Mouse (Mus musculus) left cerebral cortex, adult 9 months (tissue): Measurements from ENCODE around the gene Selenoh.
"Not testable (repeated sequence)": the region's sequence is repeated elsewhere in the genome, so short reads cannot be mapped to it uniquely, and the experiment has no call there.

Source experiments
- DNase-seq, 2 experiments: peaks; one replicate each; pipeline ENCODE4 v3.0.0; 2022; ENCODE audit warnings: low spot score in 2 of 2

Gene Selenoh

GRCm38 (mm10) chr2:84671535-84671934 is 965 bp upstream of the Selenoh start:
- not testable (repeated sequence) for DNase-seq

- DNase-seq, result no peak
These were observed 572 bp downstream of the Selenoh start for GRCm38 (mm10) chr2:84669828-84670568.

- no peak for DNase-seq
These were observed 4.5 kb downstream of the Selenoh start for GRCm38 (mm10) chr2:84666081-84666480.

- DNase-seq, result no peak
These were observed 7.7 kb downstream of the Selenoh start for GRCm38 (mm10) chr2:84662866-84663265.

GRCm38 (mm10) chr2:84660253-84660652 is 10.3 kb downstream of the Selenoh start:
- DNase-seq, result peak in 1 of 2 experiments; percentile 70

- DNase-seq, result no peak
These were observed 11.8 kb downstream of the Selenoh start, which contains the start of gene Btbd18 for GRCm38 (mm10) chr2:84658806-84659205. Gene Btbd18 (plus strand): TSS chr2:84659079.

GRCm38 (mm10) chr2:84655864-84656263 is 14.7 kb downstream of the Selenoh start:
- no peak for DNase-seq

GRCm38 (mm10) chr2:84653354-84653753 is 17.2 kb downstream of the Selenoh start:
- DNase-seq, result no peak

- DNase-seq, result peak; percentile 84 to 91
These were observed 19.9 kb downstream of the Selenoh start, which contains the start of gene Ctnnd1 for GRCm38 (mm10) chr2:84650464-84651195. Gene Ctnnd1 (minus strand): TSS chr2:84650765.

- no peak for DNase-seq
These were observed 20.9 kb downstream of the Selenoh start for GRCm38 (mm10) chr2:84649674-84650073.

GRCm38 (mm10) chr2:84648369-84648768 is 22.2 kb downstream of the Selenoh start:
- DNase-seq, result no peak

GRCm38 (mm10) chr2:84647051-84647568 is 23.5 kb downstream of the Selenoh start:
- DNase-seq, result no peak

GRCm38 (mm10) chr2:84646138-84646537 is 24.4 kb downstream of the Selenoh start:
- no peak for DNase-seq

- DNase-seq, result no peak
These were observed 29.7 kb downstream of the Selenoh start for GRCm38 (mm10) chr2:84640833-84641232.

- no peak for DNase-seq
These were observed 31.9 kb downstream of the Selenoh start for GRCm38 (mm10) chr2:84638428-84639220.

GRCm38 (mm10) chr2:84637452-84638165 is 33.0 kb downstream of the Selenoh start:
- DNase-seq, result no peak

- no peak for DNase-seq
These were observed 34.3 kb downstream of the Selenoh start for GRCm38 (mm10) chr2:84636231-84636741.

GRCm38 (mm10) chr2:84635611-84636010 is 35.0 kb downstream of the Selenoh start:
- DNase-seq, result peak; percentile 62 to 81

GRCm38 (mm10) chr2:84634934-84635482 is 35.6 kb downstream of the Selenoh start:
- no peak for DNase-seq

- DNase-seq, result no peak
These were observed 36.6 kb downstream of the Selenoh start for GRCm38 (mm10) chr2:84634006-84634405.

GRCm38 (mm10) chr2:84632999-84633398 is 37.6 kb downstream of the Selenoh start:
- DNase-seq, result no peak
